Mouse (Mus musculus) frontal cortex, postnatal 25 days (tissue): ENCODE results near the gene Ndufc2.
"Not testable (repeated sequence)": the region's sequence is repeated elsewhere in the genome, so short reads cannot be mapped to it uniquely, and the experiment has no call there.

Experiments
- DNase-seq, 2 experiments: peaks; one replicate each; pipeline ENCODE4 v3.0.0; 2022; ENCODE audit warnings: low spot score in 2 of 2

Ndufc2 gene

GRCm38 (mm10) chr7:97427296-97427695 lies 27.5 kb downstream of the Ndufc2 start:
- DNase-seq, result no peak

GRCm38 (mm10) chr7:97427778-97428420 lies 28.1 kb downstream of the Ndufc2 start:
- DNase-seq, result no peak

- DNase-seq, result no peak
Measured at GRCm38 (mm10) chr7:97429705-97430104, 29.9 kb downstream of the Ndufc2 start.

GRCm38 (mm10) chr7:97433517-97433916 lies 33.7 kb downstream of the Ndufc2 start:
- DNase-seq, result not testable (repeated sequence)

- DNase-seq, result no peak
Measured at GRCm38 (mm10) chr7:97434517-97434916, 34.7 kb downstream of the Ndufc2 start.

GRCm38 (mm10) chr7:97438986-97439385 lies 39.2 kb downstream of the Ndufc2 start:
- DNase-seq, result no peak

GRCm38 (mm10) chr7:97446171-97446925 lies 46.5 kb downstream of the Ndufc2 start:
- peak; percentile 73 to 79 for DNase-seq

- no peak for DNase-seq
Measured at GRCm38 (mm10) chr7:97447050-97447531, 47.3 kb downstream of the Ndufc2 start.

- DNase-seq, result not testable (repeated sequence)
Measured at GRCm38 (mm10) chr7:97451023-97451422, 51.2 kb downstream of the Ndufc2 start, which contains the start of gene Kctd14. Kctd14 (plus strand) TSS chr7:97451323.

GRCm38 (mm10) chr7:97452196-97452595 lies 52.4 kb downstream of the Ndufc2 start:
- no peak for DNase-seq

GRCm38 (mm10) chr7:97453141-97453921 lies 53.5 kb downstream of the Ndufc2 start:
- DNase-seq, result no peak

GRCm38 (mm10) chr7:97454795-97455194 lies 55.0 kb downstream of the Ndufc2 start:
- no peak for DNase-seq

GRCm38 (mm10) chr7:97455577-97455976 lies 55.8 kb downstream of the Ndufc2 start:
- DNase-seq, result no peak
